Mouse (Mus musculus): ENCODE data around the gene Epm2aip1. TPM values are rescaled to one million over a fixed set of nuclear protein-coding genes. Genes with fewer than 3 reads are reported as not detected.
A peak's percentile ranks its signal among the peaks of the same experiment; 100 is the strongest.

The Epm2aip1 gene
- polyA plus RNA-seq, 1 experiment from 2014 or later = 46.2 TPM

- Histone ChIP-seq H3K9me3 (ENCODE audit: control insufficient read depth, low read length) (no peaks in the 10 kb centered on the region), H3K4me1 (ENCODE audit: control insufficient read depth, insufficient read depth, low read length) (peaks cover 13% of the 10 kb centered on the region), H3K4me3 (ENCODE audit: low read depth, low read length) (peak overlapping the region; percentile 78), H3K4me2 (ENCODE audit: low read depth, severe bottlenecking) (peak overlapping the region; percentile 80), H3K9ac (ENCODE audit: low read length) (no peak overlapping the region), H3K36me3 (ENCODE audit: control insufficient read depth, insufficient read depth, low read length) (no peaks in the 10 kb centered on the region), H3K27me3 (ENCODE audit: control insufficient read depth, insufficient read depth, low read length) (no peaks in the 10 kb centered on the region), H3K27ac (replicated peaks; ENCODE audit: low read depth, low read length) (no peak overlapping the region)
- WGBS = 75% methylated on average over 15 of the region's 15 CpGs
- no peak for DNase-seq (ENCODE audit: low spot score)
- ATAC-seq (ENCODE audit: insufficient number of reproducible peaks, low FRiP score, low TSS enrichment, low read depth) = no peak
Observed at GRCm38 (mm10) chr9:111272996-111273785, 1.5 kb downstream of the Epm2aip1 start.

GRCm38 (mm10) chr9:111273958-111274357, 2.2 kb downstream of the Epm2aip1 start:
- no peaks in the 10 kb centered on the region for H3K9me3 ChIP-seq (ENCODE audit: control insufficient read depth, low read length)
- WGBS = 88% methylated on average over 1 of the region's 1 CpGs
- H3K27me3 ChIP-seq (ENCODE audit: control insufficient read depth, insufficient read depth, low read length) = no peaks in the 10 kb centered on the region
- no peaks in the 10 kb centered on the region for H3K36me3 ChIP-seq (ENCODE audit: control insufficient read depth, insufficient read depth, low read length)
- no peak overlapping the region for H3K4me3 ChIP-seq (ENCODE audit: low read depth, low read length)
- peak overlapping the region; percentile 80 for H3K4me2 ChIP-seq (ENCODE audit: low read depth, severe bottlenecking)
- H3K9ac ChIP-seq (ENCODE audit: low read length) = no peak overlapping the region
- ATAC-seq (ENCODE audit: insufficient number of reproducible peaks, low FRiP score, low TSS enrichment, low read depth) = no peak
- no peak overlapping the region for H3K27ac ChIP-seq (replicated peaks; ENCODE audit: low read depth, low read length)
- DNase-seq (ENCODE audit: low spot score) = no peak
- H3K4me1 ChIP-seq (ENCODE audit: control insufficient read depth, insufficient read depth, low read length) = peaks cover 13% of the 10 kb centered on the region

- H3K27ac ChIP-seq (replicated peaks; ENCODE audit: low read depth, low read length) = no peak overlapping the region
- H3K4me2 ChIP-seq (ENCODE audit: low read depth, severe bottlenecking) = peak overlapping the region; percentile 31; the same call in 1 of the 2 replicates
- no peak overlapping the region for H3K9ac ChIP-seq (ENCODE audit: low read length)
- peaks cover 13% of the 10 kb centered on the region for H3K4me1 ChIP-seq (ENCODE audit: control insufficient read depth, insufficient read depth, low read length)
- ATAC-seq (ENCODE audit: insufficient number of reproducible peaks, low FRiP score, low TSS enrichment, low read depth) (no peak), DNase-seq (ENCODE audit: low spot score) (no peak)
- H3K4me3 ChIP-seq (ENCODE audit: low read depth, low read length) = no peak overlapping the region
- H3K27me3 ChIP-seq (ENCODE audit: control insufficient read depth, insufficient read depth, low read length) = no peaks in the 10 kb centered on the region
- H3K9me3 ChIP-seq (ENCODE audit: control insufficient read depth, low read length) = no peaks in the 10 kb centered on the region
- H3K36me3 ChIP-seq (ENCODE audit: control insufficient read depth, insufficient read depth, low read length) = peaks cover 3% of the 10 kb centered on the region; the same call in 1 of the 2 replicates
- 21% methylated on average over 1 of the region's 1 CpGs for WGBS
Observed at GRCm38 (mm10) chr9:111275156-111275555, 3.4 kb downstream of the Epm2aip1 start.

GRCm38 (mm10) chr9:111285061-111285460, 13.3 kb downstream of the Epm2aip1 start:
- Histone ChIP-seq H3K9ac (ENCODE audit: low read length) (no peak overlapping the region), H3K27ac (replicated peaks; ENCODE audit: low read depth, low read length) (no peak overlapping the region), H3K9me3 (ENCODE audit: control insufficient read depth, low read length) (no peaks in the 10 kb centered on the region), H3K4me2 (ENCODE audit: low read depth, severe bottlenecking) (no peak overlapping the region), H3K4me3 (ENCODE audit: low read depth, low read length) (no peak overlapping the region), H3K4me1 (ENCODE audit: control insufficient read depth, insufficient read depth, low read length) (no peaks in the 10 kb centered on the region), H3K27me3 (ENCODE audit: control insufficient read depth, insufficient read depth, low read length) (no peaks in the 10 kb centered on the region), H3K36me3 (ENCODE audit: control insufficient read depth, insufficient read depth, low read length) (no peaks in the 10 kb centered on the region)
- ATAC-seq (ENCODE audit: insufficient number of reproducible peaks, low FRiP score, low TSS enrichment, low read depth) = no peak
- 52% methylated on average over 3 of the region's 3 CpGs for WGBS
- DNase-seq (ENCODE audit: low spot score) = no peak

GRCm38 (mm10) chr9:111285676-111286075, 13.9 kb downstream of the Epm2aip1 start:
- ATAC-seq (ENCODE audit: insufficient number of reproducible peaks, low FRiP score, low TSS enrichment, low read depth) = no peak
- no peaks in the 10 kb centered on the region for H3K9me3 ChIP-seq (ENCODE audit: control insufficient read depth, low read length)

GRCm38 (mm10) chr9:111286468-111286867, 14.7 kb downstream of the Epm2aip1 start:
- H3K27ac ChIP-seq (replicated peaks; ENCODE audit: low read depth, low read length) = no peak overlapping the region
- H3K36me3 ChIP-seq (ENCODE audit: control insufficient read depth, insufficient read depth, low read length) = no peaks in the 10 kb centered on the region
- ATAC-seq (ENCODE audit: insufficient number of reproducible peaks, low FRiP score, low TSS enrichment, low read depth) (no peak), DNase-seq (ENCODE audit: low spot score) (no peak)
- H3K9me3 ChIP-seq (ENCODE audit: control insufficient read depth, low read length) = no peaks in the 10 kb centered on the region
- no peaks in the 10 kb centered on the region for H3K4me1 ChIP-seq (ENCODE audit: control insufficient read depth, insufficient read depth, low read length)
- H3K4me3 ChIP-seq (ENCODE audit: low read depth, low read length) = no peak overlapping the region
- WGBS = 85% methylated on average over 2 of the region's 2 CpGs
- H3K4me2 ChIP-seq (ENCODE audit: low read depth, severe bottlenecking) = no peak overlapping the region
- no peaks in the 10 kb centered on the region for H3K27me3 ChIP-seq (ENCODE audit: control insufficient read depth, insufficient read depth, low read length)
- H3K9ac ChIP-seq (ENCODE audit: low read length) = no peak overlapping the region

More at GRCm38 (mm10) chr9:111285676-111286075, 13.9 kb downstream of the Epm2aip1 start:
- no peak overlapping the region for H3K4me3 ChIP-seq (ENCODE audit: low read depth, low read length)
- H3K27ac ChIP-seq (replicated peaks; ENCODE audit: low read depth, low read length) = no peak overlapping the region
- H3K36me3 ChIP-seq (ENCODE audit: control insufficient read depth, insufficient read depth, low read length) = no peaks in the 10 kb centered on the region
- H3K4me2 ChIP-seq (ENCODE audit: low read depth, severe bottlenecking) = no peak overlapping the region
- H3K9ac ChIP-seq (ENCODE audit: low read length) = no peak overlapping the region
- no peaks in the 10 kb centered on the region for H3K27me3 ChIP-seq (ENCODE audit: control insufficient read depth, insufficient read depth, low read length)
- H3K4me1 ChIP-seq (ENCODE audit: control insufficient read depth, insufficient read depth, low read length) = no peaks in the 10 kb centered on the region
- WGBS = 21% methylated on average over 5 of the region's 5 CpGs
- DNase-seq (ENCODE audit: low spot score) = peak; percentile 34

GRCm38 (mm10) chr9:111287956-111288355, 16.2 kb downstream of the Epm2aip1 start:
- Histone ChIP-seq H3K9ac (ENCODE audit: low read length) (no peak overlapping the region), H3K9me3 (ENCODE audit: control insufficient read depth, low read length) (no peaks in the 10 kb centered on the region), H3K27ac (replicated peaks; ENCODE audit: low read depth, low read length) (no peak overlapping the region), H3K4me2 (ENCODE audit: low read depth, severe bottlenecking) (no peak overlapping the region), H3K4me3 (ENCODE audit: low read depth, low read length) (no peak overlapping the region), H3K36me3 (ENCODE audit: control insufficient read depth, insufficient read depth, low read length) (no peaks in the 10 kb centered on the region), H3K4me1 (ENCODE audit: control insufficient read depth, insufficient read depth, low read length) (no peaks in the 10 kb centered on the region), H3K27me3 (ENCODE audit: control insufficient read depth, insufficient read depth, low read length) (no peaks in the 10 kb centered on the region)
- ATAC-seq (ENCODE audit: insufficient number of reproducible peaks, low FRiP score, low TSS enrichment, low read depth) = no peak
- 93% methylated on average over 4 of the region's 4 CpGs for WGBS
- DNase-seq (ENCODE audit: low spot score) = no peak

GRCm38 (mm10) chr9:111289294-111289831, 17.6 kb downstream of the Epm2aip1 start:
- ATAC-seq (ENCODE audit: insufficient number of reproducible peaks, low FRiP score, low TSS enrichment, low read depth) = peak; percentile 59; the same call in 1 of the 2 replicates
- DNase-seq (ENCODE audit: low spot score) = peak; percentile 60
- Histone ChIP-seq H3K27me3 (ENCODE audit: control insufficient read depth, insufficient read depth, low read length) (no peaks in the 10 kb centered on the region), H3K9ac (ENCODE audit: low read length) (no peak overlapping the region), H3K27ac (replicated peaks; ENCODE audit: low read depth, low read length) (no peak overlapping the region), H3K36me3 (ENCODE audit: control insufficient read depth, insufficient read depth, low read length) (no peaks in the 10 kb centered on the region), H3K4me3 (ENCODE audit: low read depth, low read length) (no peak overlapping the region), H3K4me2 (ENCODE audit: low read depth, severe bottlenecking) (no peak overlapping the region), H3K4me1 (ENCODE audit: control insufficient read depth, insufficient read depth, low read length) (no peaks in the 10 kb centered on the region), H3K9me3 (ENCODE audit: control insufficient read depth, low read length) (no peaks in the 10 kb centered on the region)
- WGBS = 49% methylated on average over 9 of the region's 9 CpGs
